Mouse (Mus musculus) cerebellum, adult 18-20 months (tissue): ENCODE results near the gene Slc15a3.
A peak's percentile ranks its signal among the peaks of the same experiment; 100 is the strongest.

Source experiments
- DNase-seq, 2 experiments: peaks; one replicate each; pipeline ENCODE4 v3.0.0; 2021

Gene Slc15a3

DNA sequence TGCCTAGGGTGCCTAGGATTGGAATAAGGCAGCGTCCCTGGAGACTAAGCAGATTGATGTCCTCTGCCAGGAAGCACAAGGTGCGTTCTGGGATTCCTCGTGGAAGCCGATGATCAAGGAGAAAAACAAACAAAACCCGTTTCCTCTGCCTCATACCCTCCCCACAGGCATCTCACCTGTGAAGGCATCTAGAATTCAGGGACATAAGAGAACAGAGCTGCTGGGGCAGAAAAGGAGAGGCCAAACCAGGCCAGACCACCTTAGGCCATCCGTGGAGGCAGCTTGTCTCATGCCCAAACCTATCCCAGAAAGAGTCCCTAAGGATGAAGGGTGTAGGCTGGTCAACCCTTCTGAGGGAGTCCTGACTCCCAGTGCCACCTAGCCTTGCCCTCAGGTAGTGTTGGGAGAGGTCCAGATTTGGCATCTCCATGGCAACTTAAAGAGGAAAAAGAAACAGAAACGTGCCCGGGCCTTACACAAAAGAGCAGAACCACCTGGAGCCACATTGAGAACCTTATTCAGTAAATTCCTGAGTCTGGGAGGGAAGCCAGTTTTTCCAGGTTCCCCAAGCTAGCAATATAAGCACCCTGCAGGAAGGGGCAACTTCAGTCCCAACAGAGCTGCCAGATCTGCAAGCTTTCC is 30.5 kb downstream of the Slc15a3 start, which contains the start of gene Tmem132a:
Gene Tmem132a, minus strand, starts transcription at position 55 of the 642 bp plus-strand sequence.
- peak; percentile 65 to 69 for DNase-seq

DNA sequence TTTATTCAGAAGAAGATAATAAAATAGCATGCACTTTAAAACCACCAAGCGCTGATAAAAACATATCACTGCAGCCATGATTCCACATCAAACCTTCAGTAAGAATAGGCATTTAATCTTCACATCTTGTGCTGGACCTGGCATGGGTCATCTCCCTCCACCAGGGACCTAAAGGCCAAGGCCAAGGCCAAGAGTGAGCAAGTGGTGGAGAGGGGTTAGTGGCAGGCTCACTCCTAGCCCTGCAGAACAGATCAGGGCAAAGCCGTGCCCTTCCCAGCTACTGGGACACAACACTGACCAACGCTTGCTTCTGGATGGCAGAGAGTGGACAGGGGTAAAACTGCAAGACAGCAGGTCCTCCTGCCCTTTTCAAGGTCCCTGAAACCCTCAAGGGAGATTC is 31.1 kb downstream of the Slc15a3 start:
- peak in 1 of 2 experiments; percentile 34 for DNase-seq

GRCm38 (mm10) chr19:10871328-10871961 is 31.9 kb downstream of the Slc15a3 start:
- DNase-seq: peak in 1 of 2 experiments; percentile 63

DNA sequence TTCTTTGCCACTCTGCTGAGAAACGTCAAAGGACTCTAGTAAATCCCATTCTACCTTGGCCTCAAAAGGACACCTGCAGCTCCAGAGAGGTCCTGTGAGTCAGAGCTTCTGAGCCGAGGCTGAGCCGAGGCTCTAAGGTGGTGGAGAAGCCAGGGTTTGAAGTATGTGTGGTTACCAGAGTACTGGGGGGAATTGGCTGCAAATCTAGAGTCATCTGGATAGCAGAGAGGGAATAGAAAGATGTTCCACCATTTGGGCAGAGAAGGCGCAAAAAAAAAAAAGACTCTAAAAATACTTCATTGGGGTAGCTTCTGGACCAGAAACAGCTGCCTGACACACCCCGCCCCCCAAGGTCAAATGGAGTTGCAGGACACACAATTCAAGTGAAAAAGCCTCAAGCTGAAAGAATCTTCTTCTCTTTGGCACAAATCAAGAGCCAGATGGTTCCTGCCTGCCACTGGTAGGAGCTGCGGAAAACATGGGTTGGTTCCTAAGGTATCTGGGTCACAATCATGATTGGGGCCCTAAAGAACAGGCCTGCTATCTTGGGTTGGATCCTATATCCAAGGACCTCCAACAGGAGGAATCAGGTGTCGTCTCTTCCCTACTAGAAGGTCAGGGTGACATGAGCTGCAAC is 38.8 kb downstream of the Slc15a3 start:
- peak; percentile 75 to 81 for DNase-seq

DNA sequence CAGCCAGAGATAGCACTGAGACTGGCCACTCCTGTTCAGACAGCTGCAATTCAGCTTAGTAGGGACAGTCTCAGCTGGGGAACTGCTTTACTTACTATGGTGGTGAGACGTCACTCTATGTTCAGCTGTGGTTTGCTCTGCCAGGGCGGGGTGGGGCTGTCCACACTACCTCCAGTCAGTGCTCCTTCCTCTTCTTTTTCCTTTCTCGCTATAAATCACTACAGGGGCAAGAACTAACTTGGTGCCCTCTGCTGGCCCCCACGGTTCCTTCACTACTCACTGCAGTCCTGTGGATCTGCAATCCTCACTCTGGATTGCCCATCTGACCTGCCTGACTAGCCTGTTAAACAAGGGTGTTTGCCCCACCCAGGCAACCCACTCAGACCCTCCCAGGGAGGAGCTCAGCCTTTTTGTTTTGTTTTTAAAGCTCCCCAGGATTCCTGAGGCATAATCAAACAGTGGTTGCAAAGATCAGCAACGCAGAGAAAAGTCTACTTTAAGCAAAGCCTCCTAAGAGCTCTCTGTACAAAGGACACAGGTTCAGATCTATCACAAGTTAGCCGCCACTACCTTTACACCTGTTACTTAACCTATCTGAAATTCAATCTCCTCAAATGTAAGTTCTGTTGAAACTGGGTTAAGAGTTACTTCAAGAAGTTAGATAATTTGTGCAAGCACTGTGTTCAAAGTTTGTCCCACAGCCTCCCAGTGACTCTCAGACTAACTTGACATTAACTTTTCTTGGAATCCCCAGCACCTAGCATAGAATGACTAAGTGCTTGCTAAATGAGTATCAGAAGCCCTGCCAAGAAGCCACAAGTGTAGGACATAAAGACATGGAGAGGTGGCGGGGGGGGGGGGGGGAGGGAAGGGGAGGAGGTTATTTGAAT is 40.8 kb downstream of the Slc15a3 start:
- DNase-seq: peak; percentile 70 to 80

DNA sequence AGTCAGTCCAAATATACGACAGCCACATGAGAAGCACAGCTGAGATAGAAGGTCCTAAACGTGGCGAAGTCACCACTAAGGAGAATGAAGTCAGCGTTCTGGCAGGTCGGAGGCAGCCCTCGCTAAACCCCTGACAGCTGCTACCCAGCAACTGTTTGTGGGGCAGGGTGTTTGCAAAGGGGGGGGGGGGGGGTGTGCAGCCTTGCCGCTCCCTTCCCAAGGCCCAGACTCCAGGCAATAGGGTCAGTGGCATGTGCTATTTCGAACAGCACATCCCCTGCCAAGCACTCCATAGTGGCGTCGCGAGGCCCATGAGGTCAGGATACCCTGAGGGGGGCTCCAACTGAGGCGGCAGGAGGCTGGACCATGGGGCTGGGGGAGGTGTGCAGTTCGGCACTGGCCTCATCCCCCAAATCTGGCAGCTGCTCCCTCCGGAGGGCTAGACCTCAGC is 41.5 kb downstream of the Slc15a3 start:
- DNase-seq: no peak

GRCm38 (mm10) chr19:10881426-10882154 is 42.1 kb downstream of the Slc15a3 start, which contains the start of gene Tmem109:
Tmem109 (minus strand) TSS chr19:10882001.
- DNase-seq: peak; percentile 94 to 95

- no peak for DNase-seq
Observed at GRCm38 (mm10) chr19:10892201-10892600, 52.7 kb downstream of the Slc15a3 start.

DNA sequence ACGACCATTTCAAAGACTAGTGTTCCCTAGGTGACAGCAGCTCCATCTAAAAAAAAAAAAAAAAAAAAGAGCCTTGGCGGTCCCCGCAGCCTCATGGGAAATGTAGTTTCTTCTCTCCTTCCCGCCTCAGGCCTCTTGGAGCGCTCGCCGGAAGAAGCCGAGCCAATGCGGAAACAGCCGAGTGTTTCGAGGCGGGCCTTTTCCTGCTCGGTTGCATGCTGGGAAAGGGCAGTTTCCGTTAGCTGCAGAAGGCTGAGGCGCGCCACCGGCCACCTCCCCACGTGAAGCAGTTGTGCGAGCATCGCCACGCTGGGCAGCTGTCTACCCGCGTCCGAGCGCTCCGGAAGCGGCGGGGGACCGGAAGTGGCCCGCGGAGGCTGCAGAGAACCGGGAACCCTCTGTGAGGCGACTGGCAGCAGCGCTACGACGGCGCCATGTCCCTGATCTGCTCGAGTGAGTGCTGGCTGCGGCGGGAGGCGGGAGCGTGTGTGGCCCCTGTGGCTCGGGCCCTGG is 55.5 kb downstream of the Slc15a3 start, which contains the start of gene Prpf19:
Gene Prpf19, plus strand, starts transcription at position 216 of the 513 bp plus-strand sequence.
- peak; percentile 98 to 99 for DNase-seq

DNA sequence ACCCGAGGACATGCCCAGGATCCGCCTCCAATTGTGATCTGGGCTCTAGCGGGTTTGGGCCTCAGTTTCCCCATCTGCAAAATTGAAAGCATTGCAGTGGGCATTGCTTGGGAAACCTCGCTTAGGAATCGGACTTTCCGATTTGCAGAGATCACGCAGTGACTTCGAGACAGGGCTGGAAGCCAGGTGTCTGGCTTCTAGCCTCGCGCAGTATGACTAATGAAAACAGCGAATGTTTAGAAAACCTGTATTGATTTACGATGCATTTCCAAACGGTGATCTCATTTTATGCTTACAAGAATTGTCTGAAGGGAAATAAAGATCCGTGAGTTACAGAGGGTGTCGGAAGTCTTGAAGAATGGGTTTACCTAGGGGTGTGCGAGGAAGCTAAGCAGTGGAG is 56.2 kb downstream of the Slc15a3 start:
- DNase-seq: peak in 1 of 2 experiments; percentile 32

GRCm38 (mm10) chr19:10896849-10897248 is 57.3 kb downstream of the Slc15a3 start:
- DNase-seq: no peak

DNA sequence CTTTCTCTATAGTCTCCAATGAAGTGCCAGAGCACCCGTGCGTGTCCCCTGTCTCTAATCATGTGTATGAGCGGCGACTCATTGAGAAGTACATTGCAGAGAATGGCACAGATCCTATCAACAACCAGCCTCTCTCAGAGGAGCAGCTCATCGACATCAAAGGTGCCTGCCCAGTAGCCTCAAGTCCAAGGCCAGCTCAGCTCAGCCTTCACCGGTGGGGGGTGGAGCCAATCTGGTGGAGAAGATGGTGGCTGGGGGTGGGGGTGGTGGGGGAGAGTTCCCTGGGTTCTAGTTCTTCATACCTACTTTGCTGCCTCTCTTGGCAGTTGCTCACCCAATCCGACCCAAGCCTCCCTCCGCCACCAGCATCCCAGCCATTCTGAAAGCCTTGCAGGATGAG is 58.0 kb downstream of the Slc15a3 start:
- DNase-seq: no peak

DNA sequence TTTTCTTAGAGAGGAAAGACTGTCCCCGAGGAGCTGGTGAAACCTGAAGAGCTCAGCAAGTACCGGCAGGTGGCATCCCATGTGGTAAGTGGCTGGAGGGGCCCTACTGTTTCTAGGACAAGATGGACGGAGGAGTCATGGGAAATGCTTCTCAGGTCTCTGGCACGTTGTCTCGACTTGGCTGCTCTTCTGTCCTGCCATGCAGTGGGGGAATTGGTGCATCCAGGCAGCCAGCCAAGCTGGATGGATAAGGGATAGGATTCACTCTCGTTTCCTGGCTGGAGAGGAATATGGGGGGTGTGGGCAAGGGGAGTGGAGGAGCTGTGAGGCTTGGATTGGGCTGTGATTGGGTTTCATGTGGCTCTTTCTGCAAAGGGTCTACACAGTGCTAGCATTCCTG is 60.8 kb downstream of the Slc15a3 start:
- DNase-seq: no peak

- DNase-seq: no peak
Observed at GRCm38 (mm10) chr19:10901046-10901445, 61.5 kb downstream of the Slc15a3 start.

GRCm38 (mm10) chr19:10904512-10904911 is 65.0 kb downstream of the Slc15a3 start:
- DNase-seq: no peak

- DNase-seq: peak in 1 of 2 experiments; percentile 52
Observed at GRCm38 (mm10) chr19:10904927-10905727, 65.6 kb downstream of the Slc15a3 start.

- DNase-seq: no peak
Observed at GRCm38 (mm10) chr19:10905728-10906000, 66.1 kb downstream of the Slc15a3 start.

DNA sequence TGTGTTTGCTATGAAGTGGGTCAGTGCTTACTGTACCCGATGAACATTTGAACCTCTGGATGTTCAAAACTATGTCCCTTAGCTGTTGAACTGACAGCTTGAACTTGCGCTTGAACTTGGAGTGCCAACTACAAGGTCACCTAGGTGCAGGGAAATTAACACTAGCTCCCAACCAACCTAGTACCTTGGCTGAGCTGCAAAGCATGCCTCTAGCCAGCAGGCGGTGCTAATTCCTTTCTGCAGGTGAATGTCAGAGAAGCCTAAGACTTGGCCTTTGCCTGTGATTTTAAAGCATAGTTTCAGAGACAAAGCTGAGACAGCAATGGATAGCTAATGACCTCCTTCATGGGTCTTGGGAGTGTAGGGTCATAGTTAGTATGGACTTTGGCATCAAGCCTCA is 68.4 kb downstream of the Slc15a3 start:
- DNase-seq: peak; percentile 54 to 67
